Mouse (Mus musculus): ENCODE measurements at regions not wholly inside any gene's neighbourhood (a gene's known extent, or its start where the extent isn't known, plus 50 kb on each side); places are given as distances from the start of the nearest gene placed in this dataset.

- TF ChIP-seq EP300 (IDR thresholded peaks at IDR 0.05; ENCODE audit: low read depth) (no peak), CTCF (IDR thresholded peaks at IDR 0.05; ENCODE audit: low read depth) (no peak)
Measured at GRCm38 (mm10) chr13:43887284-43887683, 102.7 kb downstream of the Cd83 start.
